Mouse (Mus musculus): ENCODE measurements around the gene Gkap1.
A peak's percentile ranks its signal among the peaks of the same experiment; 100 is the strongest.

Gkap1 gene

GRCm38 (mm10) chr13:58197981-58198640, 77.4 kb downstream of the Gkap1 start:
- no peak for DNase-seq (ENCODE audit: low spot score)

- no peak for DNase-seq (ENCODE audit: low spot score)
These were observed 78.3 kb downstream of the Gkap1 start for GRCm38 (mm10) chr13:58197211-58197610.

GRCm38 (mm10) chr13:58194908-58195307, 80.6 kb downstream of the Gkap1 start:
- no peak for DNase-seq (ENCODE audit: low spot score)

- no peak for DNase-seq (ENCODE audit: low spot score)
These were observed 82.3 kb downstream of the Gkap1 start for GRCm38 (mm10) chr13:58193221-58193620.

GRCm38 (mm10) chr13:58192146-58192545, 83.4 kb downstream of the Gkap1 start:
- no peak for DNase-seq (ENCODE audit: low spot score)

- no peak for DNase-seq (ENCODE audit: low spot score)
These were observed 84.0 kb downstream of the Gkap1 start for GRCm38 (mm10) chr13:58191516-58191915.

- no peak for DNase-seq (ENCODE audit: low spot score)
These were observed 86.0 kb downstream of the Gkap1 start for GRCm38 (mm10) chr13:58189473-58189872.

- DNase-seq (ENCODE audit: low spot score): peak; percentile 83
These were observed 87.1 kb downstream of the Gkap1 start for GRCm38 (mm10) chr13:58188412-58188811.

GRCm38 (mm10) chr13:58187751-58188150, 87.7 kb downstream of the Gkap1 start:
- no peak for DNase-seq (ENCODE audit: low spot score)

GRCm38 (mm10) chr13:58186281-58186680, 89.2 kb downstream of the Gkap1 start:
- no peak for DNase-seq (ENCODE audit: low spot score)

GRCm38 (mm10) chr13:58184111-58184510, 91.4 kb downstream of the Gkap1 start:
- DNase-seq (ENCODE audit: low spot score): no peak

Data from T-cell, adult 2 months (primary cell).